Mouse (Mus musculus) MEL (cell line): Measurements from ENCODE around the gene Tle4.

ENCODE experiments used
- BHLHE40 ChIP-seq: IDR thresholded peaks from 2 replicates; pipeline ENCODE4 v1.6.1; 2012; ENCODE audit warnings: low read depth, mild to moderate bottlenecking, inconsistent platforms, low read length, improper control_type of control experiment, borderline replicate concordance
- CTCF ChIP-seq, 3 experiments: IDR thresholded peaks in 2 of 3; conservative IDR thresholded peaks in 1 of 3; 2 replicates each; pipeline ENCODE4 v1.5.1; 2011 to 2012; ENCODE audit warnings: low read length in 3 of 3, low read depth in 2 of 3, mild to moderate bottlenecking in 2 of 3, improper control_type of control experiment in 1 of 3, inconsistent platforms in 1 of 3, mixed read lengths in 1 of 3, moderate library complexity in 1 of 3; ENCODE audit not compliant: control insufficient read depth in 1 of 3, insufficient read depth in 1 of 3, poor library complexity in 1 of 3, severe bottlenecking in 1 of 3
- EP300 ChIP-seq, 2 experiments: IDR thresholded peaks; 2 replicates each; pipeline ENCODE4 v1.6.1; 2011; ENCODE audit warnings: improper control_type of control experiment in 2 of 2, low read length in 2 of 2, low read depth in 1 of 2, mild to moderate bottlenecking in 1 of 2
- NRF1 ChIP-seq: IDR thresholded peaks from 2 replicates; pipeline ENCODE4 v1.6.1; 2014; ENCODE audit warnings: low read depth, mild to moderate bottlenecking, inconsistent platforms, low read length, improper control_type of control experiment, moderate library complexity; ENCODE audit not compliant: poor library complexity, insufficient read depth, severe bottlenecking
- POLR2A ChIP-seq, 2 experiments: IDR thresholded peaks; 2 replicates each; pipeline ENCODE4 v1.6.1; 2011 to 2012; ENCODE audit warnings: low read length in 2 of 2, mild to moderate bottlenecking in 2 of 2, control low read depth in 1 of 2, improper control_type of control experiment in 1 of 2, low read depth in 1 of 2, moderate library complexity in 1 of 2; ENCODE audit not compliant: control insufficient read depth in 1 of 2, insufficient read depth in 1 of 2, poor library complexity in 1 of 2
- USF1 ChIP-seq: IDR thresholded peaks from 2 replicates; pipeline ENCODE4 v1.6.1; 2014; ENCODE audit warnings: low read depth, mild to moderate bottlenecking, inconsistent platforms, low read length, improper control_type of control experiment, moderate library complexity
- ZNF384 ChIP-seq: IDR thresholded peaks from 2 replicates; pipeline ENCODE4 v1.6.1; 2012; ENCODE audit warnings: low read depth, mild to moderate bottlenecking, inconsistent platforms, low read length, improper control_type of control experiment

- TF ChIP-seq USF1 (no peak), EP300 (IDR thresholded peaks at IDR 0.05; ENCODE audit: low read depth in 1 of 2, low read length in 2 of 2) (no peak), NRF1 (no peak), POLR2A (IDR thresholded peaks at IDR 0.05; ENCODE audit: control insufficient read depth in 1 of 2, insufficient read depth in 1 of 2, low read depth in 1 of 2, low read length in 2 of 2, poor library complexity in 1 of 2) (no peak), CTCF (IDR thresholded peaks at IDR 0.05 in 2 of 3, conservative IDR thresholded peaks at IDR 0.05 in 1 of 3; ENCODE audit: control insufficient read depth in 1 of 3, insufficient read depth in 1 of 3, low read depth in 2 of 3, low read length in 3 of 3, poor library complexity in 1 of 3, severe bottlenecking in 1 of 3) (no peak), BHLHE40 (no peak), ZNF384 (no peak)
Observed at GRCm38 (mm10) chr19:14441861-14442260, 156.0 kb downstream of the Tle4 start.
